Mouse (Mus musculus) kidney, postnatal 0 days (tissue): ENCODE data around the gene Psg20. TPM values are rescaled to one million over a fixed set of nuclear protein-coding genes. Genes with fewer than 3 reads are reported as not detected.
A peak's percentile ranks its signal among the peaks of the same experiment; 100 is the strongest.
"Not testable (repeated sequence)": the region's sequence is repeated elsewhere in the genome, so short reads cannot be mapped to it uniquely, and the experiment has no call there.

Experiments
- ATAC-seq: fragments of 200-750 bp; cut with Nextera tagmentation; replicated peaks from 2 replicates; pipeline ENCODE4 v1.8.0; 2017; ENCODE audit warnings: low read depth, moderate number of reproducible peaks, moderate TSS enrichment, moderate library complexity; ENCODE audit not compliant: low FRiP score
- DNase-seq: peaks from one replicate; pipeline ENCODE4 v3.0.0-alpha.2; 2016; ENCODE audit warnings: low spot score
- H3K27ac ChIP-seq: fragments of 300-500 bp; sonication (generic); 2 replicates; pipeline ENCODE4 v1.5.1; 2014; ENCODE audit warnings: mild to moderate bottlenecking
- H3K27me3 ChIP-seq: fragments of 300-500 bp; sonication (generic); 2 replicates; pipeline ENCODE4 v1.6.1; 2014; ENCODE audit warnings: low read length, mixed read lengths; ENCODE audit not compliant: insufficient read depth
- H3K36me3 ChIP-seq: fragments of 300-500 bp; sonication (generic); 2 replicates; pipeline ENCODE4 v1.6.1; 2014; ENCODE audit warnings: low read length, mixed read lengths; ENCODE audit not compliant: insufficient read depth
- H3K4me1 ChIP-seq: fragments of 300-500 bp; sonication (generic); replicated peaks from 2 replicates; pipeline ENCODE4 v1.6.1; 2014; ENCODE audit warnings: antibody characterized with exemption, low read length, mixed read lengths; ENCODE audit not compliant: insufficient read depth
- H3K4me2 ChIP-seq: fragments of 300-500 bp; sonication (generic); 2 replicates; pipeline ENCODE4 v1.6.1; 2014; ENCODE audit warnings: mild to moderate bottlenecking, low read length, moderate library complexity, mixed read lengths
- H3K4me3 ChIP-seq: fragments of 300-500 bp; sonication (generic); replicated peaks from 2 replicates; pipeline ENCODE4 v1.5.1; 2014; ENCODE audit warnings: low read depth, low read length
- H3K9ac ChIP-seq: fragments of 300-500 bp; sonication (generic); 2 replicates; pipeline ENCODE4 v1.6.1; 2014; ENCODE audit warnings: low read depth, low read length
- H3K9me3 ChIP-seq: fragments of 300-500 bp; sonication (generic); replicated peaks from 2 replicates; pipeline ENCODE4 v1.6.1; 2016; ENCODE audit warnings: low read length, inconsistent platforms, mixed read lengths
- CTCF ChIP-seq: IDR thresholded peaks from 2 replicates; pipeline ENCODE4 v1.5.1; 2016; ENCODE audit warnings: antibody characterized with exemption, low read depth, mild to moderate bottlenecking, moderate library complexity
- WGBS: fragments of 180-500 bp; shearing (Covaris S2); extraction: QIAGEN DNeasy Blood & Tissue Kit; methylation state at CpG from one replicate; pipeline ENCODE4 v1.1.7; 2014; 5-methylcytosine and 5-hydroxymethylcytosine counted together
- polyA plus RNA-seq: library from polyadenylated mRNA; unstranded; fragments of >200 nt; fragmentation: Nextera tagmentation; extraction: Ambion mirVana; gene quantifications from 2 replicates; pipeline ENCODE4 v1.2.1, GENCODE M21; 2015

The Psg20 gene
- polyA plus RNA-seq, 1 experiment from 2014 or later = not detected

- 50% methylated on average over 4 of the region's 4 CpGs for WGBS
- Histone ChIP-seq H3K36me3 (no peaks in the 10 kb centered on the region), H3K4me1 (no peaks in the 10 kb centered on the region), H3K4me2 (no peak overlapping the region), H3K27me3 (no peaks in the 10 kb centered on the region), H3K4me3 (no peak overlapping the region), H3K27ac (no peak overlapping the region), H3K9me3 (no peaks in the 10 kb centered on the region), H3K9ac (no peak overlapping the region)
- peak; percentile 9 for DNase-seq
- no peak for ATAC-seq
- TF ChIP-seq CTCF = no peak
Measured at GRCm38 (mm10) chr7:18715546-18715945, 29.6 kb upstream of the Psg20 start.

GRCm38 (mm10) chr7:18710846-18711245 lies 24.9 kb upstream of the Psg20 start:
- WGBS = 69% methylated on average over 1 of the region's 1 CpGs
- no peak for DNase-seq

GRCm38 (mm10) chr7:18710331-18710730 lies 24.3 kb upstream of the Psg20 start:
- ATAC-seq, H3K4me2 ChIP-seq, H3K4me3 ChIP-seq, H3K27ac ChIP-seq, H3K9me3 ChIP-seq, H3K9ac ChIP-seq, H3K36me3 ChIP-seq, H3K4me1 ChIP-seq, H3K27me3 ChIP-seq: not testable (repeated sequence)
- 75% methylated on average over 4 of the region's 4 CpGs for WGBS
- peak; percentile 21 for DNase-seq
- TF ChIP-seq CTCF = peak; percentile 59

More at GRCm38 (mm10) chr7:18710846-18711245, 24.9 kb upstream of the Psg20 start:
- Histone ChIP-seq H3K9ac (no peak overlapping the region), H3K4me2 (no peak overlapping the region), H3K27ac (no peak overlapping the region), H3K4me1 (no peaks in the 10 kb centered on the region), H3K9me3 (no peaks in the 10 kb centered on the region), H3K36me3 (no peaks in the 10 kb centered on the region), H3K27me3 (no peaks in the 10 kb centered on the region), H3K4me3 (no peak overlapping the region)
- TF ChIP-seq CTCF = no peak
- ATAC-seq = no peak

- Histone ChIP-seq H3K9me3 (no peaks in the 10 kb centered on the region), H3K36me3 (no peaks in the 10 kb centered on the region), H3K9ac (no peak overlapping the region), H3K4me1 (no peaks in the 10 kb centered on the region), H3K4me2 (no peak overlapping the region), H3K27me3 (no peaks in the 10 kb centered on the region), H3K4me3 (no peak overlapping the region), H3K27ac (no peak overlapping the region)
- TF ChIP-seq CTCF = no peak
- no peak for DNase-seq
- ATAC-seq = no peak
Measured at GRCm38 (mm10) chr7:18685586-18685985, 399 bp downstream of the Psg20 start.

GRCm38 (mm10) chr7:18679772-18680171 lies 6.2 kb downstream of the Psg20 start:
- no peaks in the 10 kb centered on the region for H3K36me3 ChIP-seq
- no peak for ATAC-seq
- H3K9ac ChIP-seq = no peak overlapping the region
- no peak overlapping the region for H3K27ac ChIP-seq
- TF ChIP-seq CTCF = peak; percentile 70
- no peaks in the 10 kb centered on the region for H3K27me3 ChIP-seq
- H3K4me2 ChIP-seq = no peak overlapping the region
- DNase-seq = peak; percentile 24
- no peak overlapping the region for H3K4me3 ChIP-seq
- no peaks in the 10 kb centered on the region for H3K9me3 ChIP-seq
- H3K4me1 ChIP-seq = no peaks in the 10 kb centered on the region
- 48% methylated on average over 2 of the region's 2 CpGs for WGBS

GRCm38 (mm10) chr7:18656625-18657024 lies 29.4 kb downstream of the Psg20 start, which contains the start of gene Psg21:
Gene Psg21, minus strand, starts transcription at chr7:18656725.
- not testable (repeated sequence) for H3K9me3 ChIP-seq, H3K27ac ChIP-seq, DNase-seq, H3K4me3 ChIP-seq, H3K27me3 ChIP-seq, H3K4me1 ChIP-seq, H3K9ac ChIP-seq, H3K4me2 ChIP-seq, H3K36me3 ChIP-seq, ATAC-seq
- 58% methylated on average over 1 of the region's 2 CpGs for WGBS

- DNase-seq, H3K9ac ChIP-seq, H3K27ac ChIP-seq, H3K4me1 ChIP-seq, H3K4me2 ChIP-seq, ATAC-seq, H3K27me3 ChIP-seq, H3K4me3 ChIP-seq, H3K9me3 ChIP-seq, H3K36me3 ChIP-seq: not testable (repeated sequence)
- 78% methylated on average over 8 of the region's 8 CpGs for WGBS
Measured at GRCm38 (mm10) chr7:18626921-18627320, 59.1 kb downstream of the Psg20 start.

Other genes starting within 250 kb of the Psg20 start
- not detected in 2 replicates for gene Psg26, start 202.0 kb downstream of the Psg20 start, polyA plus RNA-seq
- not detected in 2 replicates for gene Psg25, start 153.9 kb downstream of the Psg20 start, polyA plus RNA-seq
- gene Psg27, start 118.9 kb downstream of the Psg20 start, polyA plus RNA-seq = not detected in 2 replicates
- not detected in 2 replicates for gene Psg23, start 69.7 kb downstream of the Psg20 start, polyA plus RNA-seq
- gene Psg21, start 29.5 kb downstream of the Psg20 start, polyA plus RNA-seq = not detected in 2 replicates
- gene Psg22, start 31.9 kb upstream of the Psg20 start, polyA plus RNA-seq = not detected in 2 replicates
- not detected in 2 replicates for gene Psg19, start 112.3 kb upstream of the Psg20 start, polyA plus RNA-seq
- 0.13 TPM in 1 of 2 replicates, not detected in the other for gene Psg17, start 135.4 kb upstream of the Psg20 start, polyA plus RNA-seq
- gene Mill2, start 153.8 kb upstream of the Psg20 start, polyA plus RNA-seq = 2.0 and 2.5 TPM in 2 replicates
- gene Pglyrp1, start 185.1 kb upstream of the Psg20 start, polyA plus RNA-seq = 2.6 and 3.2 TPM in 2 replicates
- 22.4 and 26.3 TPM in 2 replicates for gene Ccdc61, start 224.2 kb upstream of the Psg20 start, polyA plus RNA-seq
- 0.55 and 0.58 TPM in 2 replicates for gene Nova2, start 239.7 kb upstream of the Psg20 start, polyA plus RNA-seq